Mouse (Mus musculus) midbrain, postnatal 0 days (tissue): Measurements from ENCODE around the gene Npas3. TPM values are rescaled to one million over a fixed set of nuclear protein-coding genes. Genes with fewer than 3 reads are reported as not detected.
A peak's percentile ranks its signal among the peaks of the same experiment; 100 is the strongest.

ENCODE experiments used
- ATAC-seq: fragments of 200-750 bp; cut with Nextera tagmentation; 2 replicates; pipeline ENCODE4 v1.8.0; 2017; ENCODE audit warnings: moderate number of reproducible peaks, mild to moderate bottlenecking, moderate TSS enrichment, moderate library complexity; ENCODE audit not compliant: low FRiP score
- DNase-seq: peaks from one replicate; pipeline ENCODE4 v3.0.0-alpha.2; 2015; ENCODE audit warnings: low spot score
- H3K27ac ChIP-seq: fragments of 300-500 bp; sonication (generic); 2 replicates; pipeline ENCODE4 v1.5.1; 2014; ENCODE audit warnings: low read depth, mild to moderate bottlenecking, low read length, mixed read lengths
- H3K27me3 ChIP-seq: fragments of 300-500 bp; sonication (generic); 2 replicates; pipeline ENCODE4 v1.6.1; 2014; ENCODE audit warnings: low read length, control low read depth, mixed read lengths; ENCODE audit not compliant: insufficient read depth
- H3K36me3 ChIP-seq: fragments of 300-500 bp; sonication (generic); 2 replicates; pipeline ENCODE4 v1.6.1; 2014; ENCODE audit warnings: low read length, control low read depth, mixed read lengths; ENCODE audit not compliant: insufficient read depth
- H3K4me1 ChIP-seq: fragments of 300-500 bp; sonication (generic); 2 replicates; pipeline ENCODE4 v1.6.1; 2014; ENCODE audit warnings: mild to moderate bottlenecking, control low read depth, antibody characterized with exemption, low read length, mixed read lengths; ENCODE audit not compliant: insufficient read depth
- H3K4me2 ChIP-seq: fragments of 300-500 bp; sonication (generic); 2 replicates; pipeline ENCODE4 v1.6.1; 2014; ENCODE audit warnings: low read depth, mild to moderate bottlenecking, low read length, mixed read lengths; ENCODE audit not compliant: poor library complexity, severe bottlenecking
- H3K4me3 ChIP-seq: fragments of 300-500 bp; sonication (generic); 2 replicates; pipeline ENCODE4 v1.5.1; 2014; ENCODE audit warnings: low read depth, mild to moderate bottlenecking, low read length, moderate library complexity
- H3K9ac ChIP-seq: fragments of 300-500 bp; sonication (generic); replicated peaks from 2 replicates; pipeline ENCODE4 v1.6.1; 2014; ENCODE audit warnings: mild to moderate bottlenecking, low read length, moderate library complexity, mixed read lengths; ENCODE audit not compliant: poor library complexity, severe bottlenecking
- H3K9me3 ChIP-seq: fragments of 300-500 bp; sonication (generic); 2 replicates; pipeline ENCODE4 v1.6.1; 2016; ENCODE audit warnings: low read length, control low read depth
- CTCF ChIP-seq: IDR thresholded peaks from 2 replicates; pipeline ENCODE4 v1.5.1; 2016; ENCODE audit warnings: antibody characterized with exemption, mild to moderate bottlenecking
- WGBS: fragments of 180-500 bp; shearing (Covaris S2); extraction: QIAGEN DNeasy Blood & Tissue Kit; methylation state at CpG from one replicate; pipeline ENCODE4 v1.1.7; 2014; 5-methylcytosine and 5-hydroxymethylcytosine counted together
- polyA plus RNA-seq: library from polyadenylated mRNA; unstranded; fragments of >200 nt; fragmentation: Nextera tagmentation; extraction: Ambion mirVana; gene quantifications from 2 replicates; pipeline ENCODE4 v1.2.1, GENCODE M21; 2015
- total RNA-seq: library from RNA; depleted of rRNA; stranded (reverse); fragments of >200 nt; gene quantifications from 2 replicates; pipeline ENCODE4 v1.2.3, GENCODE M21; 2014

The Npas3 gene
- total and polyA plus RNA-seq, 2 experiments from 2014 or later: 34.2 to 53.8 TPM

GRCm38 (mm10) chr12:54060732-54061131 is 812.3 kb downstream of the Npas3 start:
- Histone ChIP-seq H3K27me3 (no peaks in the 10 kb centered on the region), H3K36me3 (no peaks in the 10 kb centered on the region), H3K9me3 (no peaks in the 10 kb centered on the region), H3K4me1 (0 out of 2 replicates have a peak, but pooled peaks cover 3% of the 10 kb centered on the region), H3K4me2 (no peak overlapping the region), H3K9ac (no peak overlapping the region), H3K27ac (no peak overlapping the region), H3K4me3 (no peak overlapping the region)
- peak; percentile 88 for DNase-seq
- peak; percentile 98 for TF ChIP-seq CTCF
- 16% methylated on average over 8 of the region's 8 CpGs for WGBS
- ATAC-seq: peak; percentile 82

DNA sequence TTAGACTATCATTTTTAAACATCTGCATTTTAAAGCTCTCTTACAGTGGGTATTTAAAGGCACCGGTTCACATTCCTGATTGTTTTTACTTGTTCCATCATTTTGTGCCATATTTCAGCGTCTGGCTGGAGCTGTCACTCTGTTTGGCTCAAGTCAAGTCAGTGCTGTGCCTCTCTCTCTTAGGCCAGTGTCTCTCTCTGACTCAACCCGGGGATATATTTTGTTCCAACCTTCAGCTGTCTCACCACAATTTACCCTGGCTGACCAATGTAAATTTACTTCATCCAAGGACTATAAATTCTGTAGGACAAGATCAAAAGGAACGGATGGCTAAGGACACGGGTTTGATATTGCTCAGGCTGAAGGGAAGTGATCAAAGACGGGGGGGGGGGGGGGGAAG is 812.7 kb downstream of the Npas3 start:
- DNase-seq (no peak), ATAC-seq (no peak)
- H3K4me1 ChIP-seq: 0 out of 2 replicates have a peak, but pooled peaks cover 3% of the 10 kb centered on the region
- H3K9me3 ChIP-seq: no peaks in the 10 kb centered on the region
- 54% methylated on average over 6 of the region's 6 CpGs for WGBS
- H3K27me3 ChIP-seq: no peaks in the 10 kb centered on the region
- no peak overlapping the region for H3K4me3 ChIP-seq
- H3K4me2 ChIP-seq: no peak overlapping the region
- H3K9ac ChIP-seq: no peak overlapping the region
- H3K36me3 ChIP-seq: no peaks in the 10 kb centered on the region
- TF ChIP-seq CTCF: no peak
- H3K27ac ChIP-seq: no peak overlapping the region

- Histone ChIP-seq H3K4me1 (0 out of 2 replicates have a peak, but pooled peaks cover 3% of the 10 kb centered on the region), H3K4me2 (no peak overlapping the region), H3K27ac (no peak overlapping the region), H3K27me3 (peaks cover 17% of the 10 kb centered on the region; the same call in 1 of the 2 replicates), H3K4me3 (no peak overlapping the region), H3K36me3 (no peaks in the 10 kb centered on the region), H3K9me3 (no peaks in the 10 kb centered on the region), H3K9ac (no peak overlapping the region)
- 90% methylated on average over 16 of the region's 16 CpGs for WGBS
- DNase-seq (no peak), ATAC-seq (no peak)
- no peak for TF ChIP-seq CTCF
Measured at GRCm38 (mm10) chr12:54064986-54065385, 816.5 kb downstream of the Npas3 start.

GRCm38 (mm10) chr12:54065607-54066006 is 817.1 kb downstream of the Npas3 start:
- no peak for TF ChIP-seq CTCF
- Histone ChIP-seq H3K9me3 (no peaks in the 10 kb centered on the region), H3K9ac (no peak overlapping the region), H3K4me3 (no peak overlapping the region), H3K4me1 (0 out of 2 replicates have a peak, but pooled peaks cover 3% of the 10 kb centered on the region), H3K36me3 (no peaks in the 10 kb centered on the region), H3K4me2 (no peak overlapping the region), H3K27ac (no peak overlapping the region), H3K27me3 (peaks cover 17% of the 10 kb centered on the region; the same call in 1 of the 2 replicates)
- 85% methylated on average over 11 of the region's 11 CpGs for WGBS
- ATAC-seq (no peak), DNase-seq (no peak)

GRCm38 (mm10) chr12:54067419-54067818 is 818.9 kb downstream of the Npas3 start:
- Histone ChIP-seq H3K9me3 (no peaks in the 10 kb centered on the region), H3K27me3 (peaks cover 17% of the 10 kb centered on the region; the same call in 1 of the 2 replicates), H3K9ac (no peak overlapping the region), H3K36me3 (no peaks in the 10 kb centered on the region), H3K4me3 (peak overlapping the region; percentile 36), H3K4me1 (no peaks in the 10 kb centered on the region), H3K27ac (no peak overlapping the region), H3K4me2 (peak overlapping the region; percentile 51; the same call in 1 of the 2 replicates)
- ATAC-seq (no peak), DNase-seq (no peak)
- TF ChIP-seq CTCF: no peak
- 37% methylated on average over 14 of the region's 14 CpGs for WGBS

DNA sequence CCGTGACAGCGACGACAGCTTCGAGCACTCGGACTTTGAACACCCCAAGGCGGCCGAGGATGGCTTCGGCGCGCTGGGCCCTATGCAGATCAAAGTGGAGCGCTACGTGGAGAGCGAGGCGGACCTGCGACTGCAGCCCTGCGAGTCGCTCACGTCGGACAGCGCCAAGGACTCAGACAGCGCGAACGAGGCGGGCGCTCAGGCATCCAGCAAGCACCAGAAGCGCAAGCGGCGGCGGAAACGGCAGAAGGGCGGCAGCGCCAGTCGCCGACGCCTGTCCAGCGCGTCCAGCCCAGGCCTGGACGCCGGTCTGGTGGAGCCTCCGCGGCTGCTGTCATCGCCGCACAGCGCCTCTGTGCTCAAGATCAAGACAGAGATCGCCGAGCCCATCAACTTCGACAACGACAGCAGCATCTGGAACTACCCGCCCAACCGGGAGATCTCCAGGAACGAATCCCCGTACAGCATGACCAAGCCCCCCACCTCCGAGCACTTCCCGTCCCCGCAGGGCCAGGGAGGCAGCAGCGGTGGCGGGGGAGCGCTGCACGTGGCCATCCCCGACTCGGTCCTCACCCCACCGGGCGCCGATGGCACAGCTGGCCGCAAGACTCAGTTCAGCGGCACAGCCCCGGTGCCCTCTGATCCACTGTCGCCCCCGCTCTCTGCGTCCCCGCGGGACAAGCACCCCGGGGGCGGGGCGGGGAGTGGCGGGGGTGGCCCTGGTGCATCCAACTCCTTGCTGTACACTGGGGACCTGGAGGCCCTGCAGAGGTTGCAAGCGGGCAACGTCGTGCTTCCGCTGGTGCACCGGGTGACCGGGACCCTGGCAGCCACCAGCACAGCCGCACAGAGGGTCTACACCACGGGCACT is 819.6 kb downstream of the Npas3 start:
- WGBS: 11% methylated on average over 84 of the region's 84 CpGs
- Histone ChIP-seq H3K4me1 (no peaks in the 10 kb centered on the region), H3K36me3 (no peaks in the 10 kb centered on the region), H3K9me3 (no peaks in the 10 kb centered on the region), H3K27me3 (peaks cover 17% of the 10 kb centered on the region; the same call in 1 of the 2 replicates), H3K4me3 (peak overlapping the region; percentile 36), H3K4me2 (peak overlapping the region; percentile 51), H3K9ac (no peak overlapping the region), H3K27ac (no peak overlapping the region)
- no peak for TF ChIP-seq CTCF
- DNase-seq: peak; percentile 28
- 0 out of 2 replicates have a peak, but pooled peaks have one; percentile 44 for ATAC-seq
